Mouse (Mus musculus): Measurements from ENCODE around the gene Fndc5. TPM values are rescaled to one million over a fixed set of nuclear protein-coding genes. Genes with fewer than 3 reads are reported as not detected.

Fndc5 gene
- polyA plus RNA-seq, 1 experiment from 2014 or later: 10.7 TPM

GRCm38 (mm10) chr4:129189542-129190519, 53.0 kb downstream of the Fndc5 start, which contains the start of the genes S100pbp and Yars:
Gene S100pbp, minus strand, starts transcription at chr4:129189727.
Gene Yars, plus strand, starts transcription at chr4:129189760.
- WGBS: under 1% methylated on average over 48 of the region's 58 CpGs
- H3K4me2 ChIP-seq (ENCODE audit: low read length): peak within 1 kb of the TSS; percentile 82
- peak within 1 kb of the TSS; percentile 92 for H3K27ac ChIP-seq (ENCODE audit: low read depth, low read length)
- peak within 1 kb of the TSS; percentile 82 for H3K9ac ChIP-seq (ENCODE audit: low read depth, low read length)
- H3K27me3 ChIP-seq (replicated peaks; ENCODE audit: control insufficient read depth, insufficient read depth, low read length): no peaks in the 10 kb centered on the region
- H3K36me3 ChIP-seq (ENCODE audit: control insufficient read depth, insufficient read depth, low read length): no peaks in the 10 kb centered on the region
- peaks cover 19% of the 10 kb centered on the region for H3K4me1 ChIP-seq (ENCODE audit: control insufficient read depth, insufficient read depth, low read depth, low read length)
- peak; percentile 91 for ATAC-seq
- no peaks in the 10 kb centered on the region for H3K9me3 ChIP-seq (ENCODE audit: control insufficient read depth, low read length)
- H3K4me3 ChIP-seq (ENCODE audit: low read length): peak within 1 kb of the TSS; percentile 60

GRCm38 (mm10) chr4:129190538-129190937, 53.7 kb downstream of the Fndc5 start:
- peak overlapping the region; percentile 82 for H3K4me2 ChIP-seq (ENCODE audit: low read length)

GRCm38 (mm10) chr4:129191691-129192090, 54.9 kb downstream of the Fndc5 start:
- H3K4me1 ChIP-seq (ENCODE audit: control insufficient read depth, insufficient read depth, low read depth, low read length): peaks cover 19% of the 10 kb centered on the region
- H3K27me3 ChIP-seq (replicated peaks; ENCODE audit: control insufficient read depth, insufficient read depth, low read length): no peaks in the 10 kb centered on the region
- ATAC-seq: no peak
- 78% methylated on average over 5 of the region's 5 CpGs for WGBS
- no peak overlapping the region for H3K9ac ChIP-seq (ENCODE audit: low read depth, low read length)
- no peak overlapping the region for H3K27ac ChIP-seq (ENCODE audit: low read depth, low read length)
- H3K4me2 ChIP-seq (ENCODE audit: low read length): no peak overlapping the region
- peaks cover 4% of the 10 kb centered on the region for H3K36me3 ChIP-seq (ENCODE audit: control insufficient read depth, insufficient read depth, low read length)
- H3K4me3 ChIP-seq (ENCODE audit: low read length): no peak overlapping the region
- H3K9me3 ChIP-seq (ENCODE audit: control insufficient read depth, low read length): no peaks in the 10 kb centered on the region

More at GRCm38 (mm10) chr4:129190538-129190937, 53.7 kb downstream of the Fndc5 start:
- no peaks in the 10 kb centered on the region for H3K36me3 ChIP-seq (ENCODE audit: control insufficient read depth, insufficient read depth, low read length)
- peak overlapping the region; percentile 92; the same call in 1 of the 2 replicates for H3K27ac ChIP-seq (ENCODE audit: low read depth, low read length)
- H3K9me3 ChIP-seq (ENCODE audit: control insufficient read depth, low read length): no peaks in the 10 kb centered on the region
- peak overlapping the region; percentile 70 for H3K9ac ChIP-seq (ENCODE audit: low read depth, low read length)
- no peaks in the 10 kb centered on the region for H3K27me3 ChIP-seq (replicated peaks; ENCODE audit: control insufficient read depth, insufficient read depth, low read length)
- no peak for ATAC-seq
- peaks cover 19% of the 10 kb centered on the region for H3K4me1 ChIP-seq (ENCODE audit: control insufficient read depth, insufficient read depth, low read depth, low read length)
- H3K4me3 ChIP-seq (ENCODE audit: low read length): peak overlapping the region; percentile 60
- 3% methylated on average over 12 of the region's 12 CpGs for WGBS

Other genes starting within 250 kb of the Fndc5 start
- gene Azin2, start 174.6 kb upstream of the Fndc5 start, polyA plus RNA-seq (2015; fragmentation: Nextera tagmentation; extraction: Ambion mirVana): 23.0 and 23.3 TPM in 2 replicates
- 86.5 and 88.6 TPM in 2 replicates for gene Ak2, start 145.0 kb upstream of the Fndc5 start, polyA plus RNA-seq (2015; fragmentation: Nextera tagmentation; extraction: Ambion mirVana)
- 30.8 and 31.6 TPM in 2 replicates for gene Rnf19b, start 78.7 kb upstream of the Fndc5 start, polyA plus RNA-seq (2015; fragmentation: Nextera tagmentation; extraction: Ambion mirVana)
- gene Tmem54, start 31.5 kb upstream of the Fndc5 start, polyA plus RNA-seq (2015; fragmentation: Nextera tagmentation; extraction: Ambion mirVana): 0.16 and 0.20 TPM in 2 replicates
- gene Hpca, start 15.0 kb upstream of the Fndc5 start, polyA plus RNA-seq (2015; fragmentation: Nextera tagmentation; extraction: Ambion mirVana): 168 and 199 TPM in 2 replicates
- gene S100pbp, start 52.7 kb downstream of the Fndc5 start, polyA plus RNA-seq (2015; fragmentation: Nextera tagmentation; extraction: Ambion mirVana): 19.1 and 21.6 TPM in 2 replicates
- gene Yars, start 52.8 kb downstream of the Fndc5 start, polyA plus RNA-seq (2015; fragmentation: Nextera tagmentation; extraction: Ambion mirVana): 108 and 112 TPM in 2 replicates
- gene C77080, start 124.4 kb downstream of the Fndc5 start, polyA plus RNA-seq (2015; fragmentation: Nextera tagmentation; extraction: Ambion mirVana): 7.0 and 10.8 TPM in 2 replicates
- gene Sync, start 150.6 kb downstream of the Fndc5 start, polyA plus RNA-seq (2015; fragmentation: Nextera tagmentation; extraction: Ambion mirVana): 1.7 and 1.9 TPM in 2 replicates
- gene Rbbp4, start 198.4 kb downstream of the Fndc5 start, polyA plus RNA-seq (2015; fragmentation: Nextera tagmentation; extraction: Ambion mirVana): 238 and 242 TPM in 2 replicates
- gene Zbtb8os, start 198.7 kb downstream of the Fndc5 start, polyA plus RNA-seq (2015; fragmentation: Nextera tagmentation; extraction: Ambion mirVana): 15.1 and 21.3 TPM in 2 replicates
- gene Zbtb8a, start 241.1 kb downstream of the Fndc5 start, polyA plus RNA-seq (2015; fragmentation: Nextera tagmentation; extraction: Ambion mirVana): 21.7 and 22.0 TPM in 2 replicates

Measured in hindbrain, embryonic 16.5 days (tissue).